Mouse (Mus musculus): ENCODE measurements around the gene Fbxl15. TPM values are rescaled to one million over a fixed set of nuclear protein-coding genes. Genes with fewer than 3 reads are reported as not detected.

Fbxl15 gene
- polyA plus RNA-seq, 1 experiment from 2014 or later = 14.2 TPM

DNA sequence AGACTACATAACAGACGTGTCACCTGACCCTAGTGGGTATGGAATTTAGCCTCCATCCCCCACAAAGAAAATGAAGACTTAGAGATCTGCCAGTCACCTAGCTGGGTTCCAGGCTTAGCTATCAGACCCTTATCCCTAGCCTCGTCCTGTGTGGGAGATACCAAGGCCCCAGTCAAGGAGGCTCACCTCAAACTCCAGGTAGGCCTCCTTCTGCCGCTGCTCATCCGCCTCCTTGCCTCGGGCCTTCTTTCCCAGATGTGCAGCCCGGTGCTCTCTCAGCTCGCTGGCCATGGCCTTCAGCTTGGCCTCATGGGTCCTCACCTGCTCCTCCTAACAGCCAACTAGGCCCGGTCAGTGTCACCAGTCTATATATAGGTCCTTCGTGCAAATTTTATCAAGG, 14.9 kb upstream of the Fbxl15 start:
- no peak overlapping the region for H3K9ac ChIP-seq (ENCODE audit: low read depth, low read length)
- peaks cover 10% of the 10 kb centered on the region; the same call in 1 of the 2 replicates for H3K4me1 ChIP-seq (ENCODE audit: control insufficient read depth, insufficient read depth, low read length)
- H3K27me3 ChIP-seq (ENCODE audit: control insufficient read depth, insufficient read depth, low read length) = peaks cover 55% of the 10 kb centered on the region
- H3K4me2 ChIP-seq (replicated peaks; ENCODE audit: low read depth, low read length) = no peak overlapping the region
- H3K9me3 ChIP-seq (ENCODE audit: control insufficient read depth, low read length) = no peaks in the 10 kb centered on the region
- 91% methylated on average over 9 of the region's 9 CpGs for WGBS
- H3K27ac ChIP-seq (ENCODE audit: low read depth, low read length) = no peak overlapping the region
- peaks cover 10% of the 10 kb centered on the region for H3K36me3 ChIP-seq (ENCODE audit: control insufficient read depth, insufficient read depth, low read length)
- no peak for ATAC-seq (ENCODE audit: low FRiP score, low TSS enrichment)
- H3K4me3 ChIP-seq (ENCODE audit: low read length) = no peak overlapping the region

- Histone ChIP-seq H3K4me2 (replicated peaks; ENCODE audit: low read depth, low read length) (no peak overlapping the region), H3K4me3 (ENCODE audit: low read length) (no peak overlapping the region), H3K9ac (ENCODE audit: low read depth, low read length) (no peak overlapping the region), H3K27me3 (ENCODE audit: control insufficient read depth, insufficient read depth, low read length) (peaks cover 55% of the 10 kb centered on the region), H3K4me1 (ENCODE audit: control insufficient read depth, insufficient read depth, low read length) (peaks cover 9% of the 10 kb centered on the region; the same call in 1 of the 2 replicates), H3K9me3 (ENCODE audit: control insufficient read depth, low read length) (no peaks in the 10 kb centered on the region), H3K27ac (ENCODE audit: low read depth, low read length) (no peak overlapping the region), H3K36me3 (ENCODE audit: control insufficient read depth, insufficient read depth, low read length) (peaks cover 10% of the 10 kb centered on the region)
- 69% methylated on average over 6 of the region's 6 CpGs for WGBS
- no peak for ATAC-seq (ENCODE audit: low FRiP score, low TSS enrichment)
Measured at GRCm38 (mm10) chr19:46313591-46313990, 14.4 kb upstream of the Fbxl15 start.

GRCm38 (mm10) chr19:46314151-46314601, 13.8 kb upstream of the Fbxl15 start:
- WGBS = 14% methylated on average over 18 of the region's 18 CpGs
- Histone ChIP-seq H3K4me2 (replicated peaks; ENCODE audit: low read depth, low read length) (no peak overlapping the region), H3K27ac (ENCODE audit: low read depth, low read length) (no peak overlapping the region)

DNA sequence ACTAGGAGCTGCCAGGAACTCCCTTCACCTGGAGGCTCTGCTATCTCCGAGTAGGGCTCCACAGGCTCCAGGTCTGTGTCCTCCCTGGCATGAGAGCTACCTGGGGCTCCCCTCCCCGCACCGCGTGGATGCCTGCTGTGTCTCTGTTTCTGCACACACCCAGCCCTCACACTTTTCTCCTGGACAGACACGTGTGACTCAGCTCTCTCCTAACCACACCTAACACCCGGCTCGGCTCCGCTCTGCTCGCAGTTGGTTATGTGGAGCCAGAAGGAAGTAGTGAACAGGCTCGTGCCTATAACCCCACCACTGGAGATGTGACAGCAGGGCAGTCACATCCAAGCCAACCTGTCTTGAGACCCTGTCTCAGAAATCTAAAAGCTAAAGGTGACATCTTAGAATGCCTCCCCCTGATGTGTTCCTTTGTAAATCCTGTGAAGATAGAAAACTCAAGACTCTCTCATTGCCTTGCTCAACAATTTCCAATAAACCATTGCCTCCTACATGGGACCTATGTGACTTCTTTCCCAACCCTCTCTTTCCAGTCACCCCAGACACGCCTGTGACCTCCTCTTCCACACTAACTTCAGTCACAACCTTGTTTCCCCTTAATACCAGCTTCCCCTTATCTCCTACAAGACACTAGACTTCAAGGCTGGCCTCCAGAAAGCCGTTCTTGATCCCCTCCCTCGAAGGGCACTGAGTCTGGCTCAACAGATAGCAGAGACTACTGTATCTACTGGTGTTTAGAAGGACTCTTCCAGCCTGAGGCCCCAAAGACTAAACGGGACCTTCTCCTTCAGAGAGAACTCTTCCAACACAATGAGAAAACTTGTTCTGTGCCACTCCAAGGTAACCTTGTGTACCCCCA, 12.9 kb upstream of the Fbxl15 start:
- Histone ChIP-seq H3K4me1 (ENCODE audit: control insufficient read depth, insufficient read depth, low read length) (0 out of 2 replicates have a peak, but pooled peaks cover 5% of the 10 kb centered on the region), H3K9me3 (ENCODE audit: control insufficient read depth, low read length) (no peaks in the 10 kb centered on the region), H3K4me3 (ENCODE audit: low read length) (no peak overlapping the region), H3K4me2 (replicated peaks; ENCODE audit: low read depth, low read length) (no peak overlapping the region), H3K27ac (ENCODE audit: low read depth, low read length) (no peak overlapping the region), H3K36me3 (ENCODE audit: control insufficient read depth, insufficient read depth, low read length) (peaks cover 6% of the 10 kb centered on the region), H3K9ac (ENCODE audit: low read depth, low read length) (no peak overlapping the region), H3K27me3 (ENCODE audit: control insufficient read depth, insufficient read depth, low read length) (peaks cover 68% of the 10 kb centered on the region)
- WGBS = 43% methylated on average over 14 of the region's 14 CpGs
- no peak for ATAC-seq (ENCODE audit: low FRiP score, low TSS enrichment)

More at GRCm38 (mm10) chr19:46314151-46314601, 13.8 kb upstream of the Fbxl15 start:
- no peak overlapping the region for H3K4me3 ChIP-seq (ENCODE audit: low read length)
- no peak overlapping the region for H3K9ac ChIP-seq (ENCODE audit: low read depth, low read length)
- no peaks in the 10 kb centered on the region for H3K9me3 ChIP-seq (ENCODE audit: control insufficient read depth, low read length)
- H3K36me3 ChIP-seq (ENCODE audit: control insufficient read depth, insufficient read depth, low read length) = peaks cover 10% of the 10 kb centered on the region
- 0 out of 2 replicates have a peak, but pooled peaks cover 5% of the 10 kb centered on the region for H3K4me1 ChIP-seq (ENCODE audit: control insufficient read depth, insufficient read depth, low read length)
- ATAC-seq (ENCODE audit: low FRiP score, low TSS enrichment) = no peak
- peaks cover 61% of the 10 kb centered on the region for H3K27me3 ChIP-seq (ENCODE audit: control insufficient read depth, insufficient read depth, low read length)

GRCm38 (mm10) chr19:46315752-46316610, 12.0 kb upstream of the Fbxl15 start:
- Histone ChIP-seq H3K36me3 (ENCODE audit: control insufficient read depth, insufficient read depth, low read length) (peaks cover 2% of the 10 kb centered on the region), H3K9ac (ENCODE audit: low read depth, low read length) (no peak overlapping the region), H3K27ac (ENCODE audit: low read depth, low read length) (no peak overlapping the region), H3K4me2 (replicated peaks; ENCODE audit: low read depth, low read length) (no peak overlapping the region), H3K9me3 (ENCODE audit: control insufficient read depth, low read length) (no peaks in the 10 kb centered on the region), H3K4me3 (ENCODE audit: low read length) (no peak overlapping the region), H3K4me1 (ENCODE audit: control insufficient read depth, insufficient read depth, low read length) (0 out of 2 replicates have a peak, but pooled peaks cover 5% of the 10 kb centered on the region), H3K27me3 (ENCODE audit: control insufficient read depth, insufficient read depth, low read length) (peaks cover 76% of the 10 kb centered on the region)
- ATAC-seq (ENCODE audit: low FRiP score, low TSS enrichment) = no peak
- WGBS = 49% methylated on average over 12 of the region's 12 CpGs

DNA sequence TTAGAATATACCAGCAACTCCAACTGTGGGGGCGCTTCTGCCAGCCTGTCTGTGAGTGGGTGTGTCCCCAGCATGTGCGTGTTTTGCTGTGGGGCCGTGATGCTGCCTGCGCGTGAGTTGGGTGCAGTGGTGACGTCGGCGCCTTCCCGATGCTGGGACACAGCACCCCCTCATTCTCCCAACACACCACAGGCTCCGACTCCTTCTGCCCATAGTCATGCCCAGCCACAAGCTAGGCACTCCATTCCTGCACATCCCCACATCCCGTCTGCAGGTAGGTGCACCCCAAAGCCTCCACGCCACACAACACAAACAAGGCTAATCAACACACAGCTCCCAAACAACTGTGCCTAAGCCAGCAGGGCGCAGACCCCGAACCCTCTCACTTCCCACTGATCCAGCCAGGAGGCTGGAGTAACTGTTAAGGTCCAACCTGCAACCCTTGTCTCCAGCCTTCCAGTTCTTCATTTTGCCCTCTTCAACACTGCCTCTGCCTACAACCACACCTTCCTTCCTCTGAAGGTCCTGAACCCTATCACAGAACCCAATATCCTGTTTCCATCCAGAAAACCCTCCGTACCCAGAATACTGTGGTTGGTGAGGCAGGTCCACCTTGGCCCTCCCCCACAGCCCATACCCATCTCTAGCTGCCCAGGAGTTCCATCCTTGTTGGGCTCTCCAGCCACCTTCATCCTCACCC, 11.0 kb upstream of the Fbxl15 start:
- H3K27me3 ChIP-seq (ENCODE audit: control insufficient read depth, insufficient read depth, low read length) = peaks cover 87% of the 10 kb centered on the region

GRCm38 (mm10) chr19:46317546-46317885, 10.5 kb upstream of the Fbxl15 start:
- H3K27me3 ChIP-seq (ENCODE audit: control insufficient read depth, insufficient read depth, low read length) = peaks cover 90% of the 10 kb centered on the region
- peak overlapping the region; percentile 45 for H3K4me3 ChIP-seq (ENCODE audit: low read length)
- ATAC-seq (ENCODE audit: low FRiP score, low TSS enrichment) = no peak
- H3K9ac ChIP-seq (ENCODE audit: low read depth, low read length) = peak overlapping the region; percentile 42; the same call in 1 of the 2 replicates
- H3K4me2 ChIP-seq (replicated peaks; ENCODE audit: low read depth, low read length) = peak overlapping the region; percentile 75
- no peak overlapping the region for H3K27ac ChIP-seq (ENCODE audit: low read depth, low read length)
- 1% methylated on average over 23 of the region's 48 CpGs for WGBS
- no peaks in the 10 kb centered on the region for H3K36me3 ChIP-seq (ENCODE audit: control insufficient read depth, insufficient read depth, low read length)
- 0 out of 2 replicates have a peak, but pooled peaks cover 5% of the 10 kb centered on the region for H3K4me1 ChIP-seq (ENCODE audit: control insufficient read depth, insufficient read depth, low read length)
- H3K9me3 ChIP-seq (ENCODE audit: control insufficient read depth, low read length) = no peaks in the 10 kb centered on the region

More for the DNA sequence above, 11.0 kb upstream of the Fbxl15 start:
- Histone ChIP-seq H3K9ac (ENCODE audit: low read depth, low read length) (0 out of 2 replicates have a peak overlapping the region, but pooled peaks have one; percentile 42), H3K27ac (ENCODE audit: low read depth, low read length) (no peak overlapping the region), H3K9me3 (ENCODE audit: control insufficient read depth, low read length) (no peaks in the 10 kb centered on the region), H3K4me2 (replicated peaks; ENCODE audit: low read depth, low read length) (peak overlapping the region; percentile 75), H3K4me1 (ENCODE audit: control insufficient read depth, insufficient read depth, low read length) (0 out of 2 replicates have a peak, but pooled peaks cover 5% of the 10 kb centered on the region), H3K4me3 (ENCODE audit: low read length) (peak overlapping the region; percentile 45), H3K36me3 (ENCODE audit: control insufficient read depth, insufficient read depth, low read length) (no peaks in the 10 kb centered on the region)
- ATAC-seq (ENCODE audit: low FRiP score, low TSS enrichment) = no peak
- 41% methylated on average over 15 of the region's 15 CpGs for WGBS

GRCm38 (mm10) chr19:46318031-46318471, 9.9 kb upstream of the Fbxl15 start:
- Histone ChIP-seq H3K4me2 (replicated peaks; ENCODE audit: low read depth, low read length) (peak overlapping the region; percentile 75), H3K4me3 (ENCODE audit: low read length) (peak overlapping the region; percentile 45), H3K36me3 (ENCODE audit: control insufficient read depth, insufficient read depth, low read length) (no peaks in the 10 kb centered on the region), H3K27me3 (ENCODE audit: control insufficient read depth, insufficient read depth, low read length) (peaks cover 95% of the 10 kb centered on the region), H3K4me1 (ENCODE audit: control insufficient read depth, insufficient read depth, low read length) (0 out of 2 replicates have a peak, but pooled peaks cover 5% of the 10 kb centered on the region), H3K9me3 (ENCODE audit: control insufficient read depth, low read length) (no peaks in the 10 kb centered on the region), H3K27ac (ENCODE audit: low read depth, low read length) (no peak overlapping the region), H3K9ac (ENCODE audit: low read depth, low read length) (peak overlapping the region; percentile 42)
- 5% methylated on average over 14 of the region's 42 CpGs for WGBS
- ATAC-seq (ENCODE audit: low FRiP score, low TSS enrichment) = no peak

Measured in kidney, embryonic 14.5 days (tissue).